Mouse (Mus musculus) forebrain, embryonic 11.5 days (tissue): ENCODE data around the gene Kdm6b. TPM values are rescaled to one million over a fixed set of nuclear protein-coding genes. Genes with fewer than 3 reads are reported as not detected.

ENCODE experiments used
- ATAC-seq: fragments of 200-750 bp; cut with Nextera tagmentation; replicated peaks from 2 replicates; pipeline ENCODE4 v1.8.0; 2017; ENCODE audit warnings: moderate TSS enrichment; ENCODE audit not compliant: low FRiP score
- DNase-seq: peaks from one replicate; pipeline ENCODE4 v3.0.0-alpha.2; 2017; ENCODE audit warnings: low spot score
- H3K27ac ChIP-seq: fragments of 300-500 bp; sonication (generic); 2 replicates; pipeline ENCODE4 v1.5.1; 2014; ENCODE audit warnings: low read depth, low read length
- H3K27me3 ChIP-seq: fragments of 300-500 bp; sonication (generic); 2 replicates; pipeline ENCODE4 v1.6.1; 2014; ENCODE audit warnings: mild to moderate bottlenecking, low read length, mixed read lengths; ENCODE audit not compliant: control insufficient read depth, insufficient read depth
- H3K36me3 ChIP-seq: fragments of 300-500 bp; sonication (generic); 2 replicates; pipeline ENCODE4 v1.6.1; 2014; ENCODE audit warnings: mild to moderate bottlenecking, low read length, moderate library complexity, mixed read lengths; ENCODE audit not compliant: control insufficient read depth, insufficient read depth
- H3K4me1 ChIP-seq: fragments of 300-500 bp; sonication (generic); replicated peaks from 2 replicates; pipeline ENCODE4 v1.6.1; 2014; ENCODE audit warnings: low read length, mixed read lengths; ENCODE audit not compliant: control insufficient read depth, insufficient read depth
- H3K4me2 ChIP-seq: fragments of 300-500 bp; sonication (generic); 2 replicates; pipeline ENCODE4 v1.6.1; 2014; ENCODE audit warnings: low read depth, mild to moderate bottlenecking, low read length, moderate library complexity, mixed read lengths; ENCODE audit not compliant: severe bottlenecking
- H3K4me3 ChIP-seq: fragments of 300-500 bp; sonication (generic); 2 replicates; pipeline ENCODE4 v1.5.1; 2014; ENCODE audit warnings: low read depth, low read length
- H3K9ac ChIP-seq: fragments of 300-500 bp; sonication (generic); 2 replicates; pipeline ENCODE4 v1.6.1; 2014; ENCODE audit warnings: low read length
- H3K9me3 ChIP-seq: fragments of 300-500 bp; sonication (generic); 2 replicates; pipeline ENCODE4 v1.6.1; 2016; ENCODE audit warnings: low read length, mixed read lengths; ENCODE audit not compliant: control insufficient read depth
- WGBS: fragments of 180-500 bp; shearing (Covaris S2); extraction: QIAGEN DNeasy Blood & Tissue Kit; methylation state at CpG from one replicate; pipeline ENCODE4 v1.1.7; 2014; 5-methylcytosine and 5-hydroxymethylcytosine counted together
- polyA plus RNA-seq: library from polyadenylated mRNA; unstranded; fragments of >200 nt; fragmentation: Nextera tagmentation; extraction: Ambion mirVana; gene quantifications from 2 replicates; pipeline ENCODE4 v1.2.1, GENCODE M21; 2014

Gene Kdm6b
- polyA plus RNA-seq, 1 experiment from 2014 or later = 40.9 TPM

GRCm38 (mm10) chr11:69433189-69433588 lies 19.7 kb upstream of the Kdm6b start:
- H3K9ac ChIP-seq = no peak overlapping the region
- no peaks in the 10 kb centered on the region for H3K9me3 ChIP-seq
- no peaks in the 10 kb centered on the region for H3K27me3 ChIP-seq
- H3K36me3 ChIP-seq = no peaks in the 10 kb centered on the region
- no peak for ATAC-seq
- H3K27ac ChIP-seq = no peak overlapping the region
- no peaks in the 10 kb centered on the region for H3K4me1 ChIP-seq
- no peak overlapping the region for H3K4me3 ChIP-seq
- no peak for DNase-seq
- WGBS = 72% methylated on average over 6 of the region's 6 CpGs
- no peak overlapping the region for H3K4me2 ChIP-seq

GRCm38 (mm10) chr11:69432640-69432982 lies 19.1 kb upstream of the Kdm6b start:
- ATAC-seq = no peak
- Histone ChIP-seq H3K9me3 (no peaks in the 10 kb centered on the region), H3K36me3 (no peaks in the 10 kb centered on the region), H3K27me3 (no peaks in the 10 kb centered on the region), H3K4me3 (no peak overlapping the region), H3K9ac (no peak overlapping the region), H3K4me2 (no peak overlapping the region), H3K4me1 (no peaks in the 10 kb centered on the region), H3K27ac (no peak overlapping the region)
- 74% methylated on average over 11 of the region's 11 CpGs for WGBS
- no peak for DNase-seq

GRCm38 (mm10) chr11:69431829-69432639 lies 18.6 kb upstream of the Kdm6b start:
- H3K27ac ChIP-seq = no peak overlapping the region
- H3K4me1 ChIP-seq = no peaks in the 10 kb centered on the region
- H3K36me3 ChIP-seq = no peaks in the 10 kb centered on the region
- ATAC-seq (peak; percentile 65), DNase-seq (peak; percentile 80)
- no peak overlapping the region for H3K9ac ChIP-seq
- no peak overlapping the region for H3K4me2 ChIP-seq
- H3K9me3 ChIP-seq = no peaks in the 10 kb centered on the region
- H3K4me3 ChIP-seq = no peak overlapping the region
- no peaks in the 10 kb centered on the region for H3K27me3 ChIP-seq
- WGBS = 41% methylated on average over 11 of the region's 11 CpGs

GRCm38 (mm10) chr11:69430631-69431030 lies 17.2 kb upstream of the Kdm6b start:
- H3K4me1 ChIP-seq = no peaks in the 10 kb centered on the region
- H3K9ac ChIP-seq = no peak overlapping the region
- WGBS = 90% methylated on average over 15 of the region's 15 CpGs
- ATAC-seq = no peak
- H3K4me3 ChIP-seq = no peak overlapping the region
- no peaks in the 10 kb centered on the region for H3K36me3 ChIP-seq
- H3K27me3 ChIP-seq = no peaks in the 10 kb centered on the region
- no peak overlapping the region for H3K4me2 ChIP-seq
- H3K9me3 ChIP-seq = no peaks in the 10 kb centered on the region
- no peak overlapping the region for H3K27ac ChIP-seq
- DNase-seq = no peak

GRCm38 (mm10) chr11:69429313-69429712 lies 15.8 kb upstream of the Kdm6b start:
- H3K4me3 ChIP-seq = no peak overlapping the region
- WGBS = 65% methylated on average over 2 of the region's 2 CpGs
- ATAC-seq = no peak

GRCm38 (mm10) chr11:69428751-69429150 lies 15.3 kb upstream of the Kdm6b start:
- DNase-seq = no peak
- Histone ChIP-seq H3K4me2 (no peak overlapping the region), H3K36me3 (no peaks in the 10 kb centered on the region), H3K27ac (no peak overlapping the region), H3K4me3 (no peak overlapping the region), H3K9me3 (no peaks in the 10 kb centered on the region), H3K4me1 (no peaks in the 10 kb centered on the region), H3K9ac (no peak overlapping the region), H3K27me3 (no peaks in the 10 kb centered on the region)
- 30% methylated on average over 4 of the region's 4 CpGs for WGBS
- ATAC-seq = no peak

More at GRCm38 (mm10) chr11:69429313-69429712, 15.8 kb upstream of the Kdm6b start:
- no peak overlapping the region for H3K27ac ChIP-seq
- H3K36me3 ChIP-seq = no peaks in the 10 kb centered on the region
- no peaks in the 10 kb centered on the region for H3K9me3 ChIP-seq
- DNase-seq = no peak
- H3K4me2 ChIP-seq = no peak overlapping the region
- H3K4me1 ChIP-seq = no peaks in the 10 kb centered on the region
- no peak overlapping the region for H3K9ac ChIP-seq
- H3K27me3 ChIP-seq = no peaks in the 10 kb centered on the region

GRCm38 (mm10) chr11:69426246-69426645 lies 12.8 kb upstream of the Kdm6b start:
- ATAC-seq = no peak
- H3K9ac ChIP-seq = no peak overlapping the region
- no peaks in the 10 kb centered on the region for H3K36me3 ChIP-seq
- no peak overlapping the region for H3K4me3 ChIP-seq
- H3K9me3 ChIP-seq = no peaks in the 10 kb centered on the region
- no peak overlapping the region for H3K4me2 ChIP-seq
- no peak for DNase-seq
- H3K27ac ChIP-seq = no peak overlapping the region
- 86% methylated on average over 2 of the region's 2 CpGs for WGBS
- H3K27me3 ChIP-seq = peaks cover 9% of the 10 kb centered on the region
- 0 out of 2 replicates have a peak, but pooled peaks cover under 1% of the 10 kb centered on the region for H3K4me1 ChIP-seq

GRCm38 (mm10) chr11:69423885-69424284 lies 10.4 kb upstream of the Kdm6b start:
- 81% methylated on average over 6 of the region's 6 CpGs for WGBS
- no peak overlapping the region for H3K4me3 ChIP-seq
- no peak for ATAC-seq
- no peaks in the 10 kb centered on the region for H3K36me3 ChIP-seq
- H3K9ac ChIP-seq = no peak overlapping the region
- peaks cover 17% of the 10 kb centered on the region for H3K27me3 ChIP-seq
- H3K4me1 ChIP-seq = peaks cover 15% of the 10 kb centered on the region
- H3K4me2 ChIP-seq = no peak overlapping the region
- H3K9me3 ChIP-seq = no peaks in the 10 kb centered on the region
- no peak overlapping the region for H3K27ac ChIP-seq
- no peak for DNase-seq

- no peaks in the 10 kb centered on the region for H3K36me3 ChIP-seq
- no peaks in the 10 kb centered on the region for H3K9me3 ChIP-seq
- H3K9ac ChIP-seq = no peak overlapping the region
- H3K4me2 ChIP-seq = no peak overlapping the region
- peaks cover 17% of the 10 kb centered on the region for H3K27me3 ChIP-seq
- H3K27ac ChIP-seq = no peak overlapping the region
- DNase-seq = no peak
- ATAC-seq = no peak
- peaks cover 18% of the 10 kb centered on the region for H3K4me1 ChIP-seq
- H3K4me3 ChIP-seq = no peak overlapping the region
- whole genome bisulfite sequencing = 93% methylated on average over 10 of the region's 10 CpGs
Measured at GRCm38 (mm10) chr11:69422842-69423241, 9.4 kb upstream of the Kdm6b start.
